Mouse (Mus musculus): ENCODE results near the gene Vmn2r24. TPM values are rescaled to one million over a fixed set of nuclear protein-coding genes. Genes with fewer than 3 reads are reported as not detected.
"Not testable (repeated sequence)": the region's sequence is repeated elsewhere in the genome, so short reads cannot be mapped to it uniquely, and the experiment has no call there.

Vmn2r24 gene
- not detected in 2 replicates for polyA plus RNA-seq (2015; fragmentation: Nextera tagmentation; extraction: Ambion mirVana)

- no peak for ATAC-seq (ENCODE audit: low FRiP score)
- Histone ChIP-seq H3K4me3 (replicated peaks) (no peak within 1 kb of the TSS), H3K27ac (replicated peaks) (no peak within 1 kb of the TSS), H3K27me3 (replicated peaks) (no peaks in the 10 kb centered on the region), H3K9ac (replicated peaks) (no peak within 1 kb of the TSS), H3K9me3 (replicated peaks) (no peaks in the 10 kb centered on the region), H3K36me3 (no peaks in the 10 kb centered on the region), H3K4me2 (no peak within 1 kb of the TSS), H3K4me1 (no peaks in the 10 kb centered on the region)
- WGBS: 91% methylated on average over 1 of the region's 1 CpGs
Observed at GRCm38 (mm10) chr6:123778579-123778978, at the start of gene Vmn2r24. TSS of gene Vmn2r24 (plus strand) at chr6:123778879.

- no peaks in the 10 kb centered on the region for H3K36me3 ChIP-seq
- 92% methylated on average over 3 of the region's 3 CpGs for WGBS
- no peak for ATAC-seq (ENCODE audit: low FRiP score)
Observed at GRCm38 (mm10) chr6:123770031-123770430, 8.6 kb upstream of the Vmn2r24 start.

GRCm38 (mm10) chr6:123784857-123785256 is 6.2 kb downstream of the Vmn2r24 start:
- 74% methylated on average over 2 of the region's 2 CpGs for WGBS
- no peak overlapping the region for H3K27ac ChIP-seq (replicated peaks)

More at GRCm38 (mm10) chr6:123770031-123770430, 8.6 kb upstream of the Vmn2r24 start:
- H3K9me3 ChIP-seq (replicated peaks): no peaks in the 10 kb centered on the region
- no peak overlapping the region for H3K9ac ChIP-seq (replicated peaks)
- no peak overlapping the region for H3K4me2 ChIP-seq
- H3K27ac ChIP-seq (replicated peaks): no peak overlapping the region
- H3K27me3 ChIP-seq (replicated peaks): no peaks in the 10 kb centered on the region
- no peaks in the 10 kb centered on the region for H3K4me1 ChIP-seq
- no peak overlapping the region for H3K4me3 ChIP-seq (replicated peaks)

GRCm38 (mm10) chr6:123793746-123794145 is 15.1 kb downstream of the Vmn2r24 start:
- Histone ChIP-seq H3K4me2 (no peak overlapping the region), H3K4me3 (replicated peaks) (no peak overlapping the region), H3K27me3 (replicated peaks) (no peaks in the 10 kb centered on the region), H3K9me3 (replicated peaks) (no peaks in the 10 kb centered on the region), H3K27ac (replicated peaks) (no peak overlapping the region), H3K9ac (replicated peaks) (no peak overlapping the region), H3K36me3 (no peaks in the 10 kb centered on the region), H3K4me1 (no peaks in the 10 kb centered on the region)
- WGBS: 35% methylated on average over 9 of the region's 9 CpGs
- ATAC-seq (ENCODE audit: low FRiP score): no peak

More at GRCm38 (mm10) chr6:123784857-123785256, 6.2 kb downstream of the Vmn2r24 start:
- H3K4me2 ChIP-seq: no peak overlapping the region
- no peak for ATAC-seq (ENCODE audit: low FRiP score)
- no peaks in the 10 kb centered on the region for H3K36me3 ChIP-seq
- no peaks in the 10 kb centered on the region for H3K4me1 ChIP-seq
- H3K9me3 ChIP-seq (replicated peaks): no peaks in the 10 kb centered on the region
- H3K27me3 ChIP-seq (replicated peaks): no peaks in the 10 kb centered on the region
- H3K4me3 ChIP-seq (replicated peaks): no peak overlapping the region
- H3K9ac ChIP-seq (replicated peaks): no peak overlapping the region

GRCm38 (mm10) chr6:123810291-123810690 is 31.6 kb downstream of the Vmn2r24 start:
- H3K36me3 ChIP-seq; H3K4me3 ChIP-seq (replicated peaks); H3K9me3 ChIP-seq (replicated peaks); ATAC-seq (ENCODE audit: low FRiP score); H3K27me3 ChIP-seq (replicated peaks); H3K4me1 ChIP-seq; H3K27ac ChIP-seq (replicated peaks); H3K9ac ChIP-seq (replicated peaks); H3K4me2 ChIP-seq: not testable (repeated sequence)

GRCm38 (mm10) chr6:123819951-123820350 is 41.3 kb downstream of the Vmn2r24 start:
- Histone ChIP-seq H3K27ac (replicated peaks) (no peak overlapping the region), H3K4me1 (no peaks in the 10 kb centered on the region), H3K9ac (replicated peaks) (no peak overlapping the region), H3K9me3 (replicated peaks) (no peaks in the 10 kb centered on the region), H3K36me3 (no peaks in the 10 kb centered on the region), H3K27me3 (replicated peaks) (no peaks in the 10 kb centered on the region), H3K4me2 (no peak overlapping the region), H3K4me3 (replicated peaks) (no peak overlapping the region)
- ATAC-seq (ENCODE audit: low FRiP score): no peak
- 90% methylated on average over 8 of the region's 8 CpGs for WGBS

GRCm38 (mm10) chr6:123853363-123853762 is 74.7 kb downstream of the Vmn2r24 start, which contains the start of gene Vmn2r25:
TSS of gene Vmn2r25 (minus strand) at chr6:123853463.
- 79% methylated on average over 2 of the region's 2 CpGs for WGBS
- not testable (repeated sequence) for H3K36me3 ChIP-seq; H3K9ac ChIP-seq (replicated peaks); H3K9me3 ChIP-seq (replicated peaks); H3K27me3 ChIP-seq (replicated peaks); H3K4me3 ChIP-seq (replicated peaks); H3K4me2 ChIP-seq; ATAC-seq (ENCODE audit: low FRiP score); H3K27ac ChIP-seq (replicated peaks); H3K4me1 ChIP-seq

Other genes with a start within 250 kb of the Vmn2r24 start
- gene Vmn2r21, start 245.5 kb upstream of the Vmn2r24 start, polyA plus RNA-seq (2015; fragmentation: Nextera tagmentation; extraction: Ambion mirVana): not detected in 2 replicates
- not detected in 2 replicates for gene Vmn2r22, start 128.2 kb upstream of the Vmn2r24 start, polyA plus RNA-seq (2015; fragmentation: Nextera tagmentation; extraction: Ambion mirVana)
- not detected in 2 replicates for gene Vmn2r23, start 76.2 kb upstream of the Vmn2r24 start, polyA plus RNA-seq (2015; fragmentation: Nextera tagmentation; extraction: Ambion mirVana)
- gene Vmn2r25, start 74.6 kb downstream of the Vmn2r24 start, polyA plus RNA-seq (2015; fragmentation: Nextera tagmentation; extraction: Ambion mirVana): not detected in 2 replicates
- not detected in 2 replicates for gene Vmn2r26, start 245.7 kb downstream of the Vmn2r24 start, polyA plus RNA-seq (2015; fragmentation: Nextera tagmentation; extraction: Ambion mirVana)

All from neural tube, embryonic 15.5 days (tissue).